Mouse (Mus musculus): Measurements from ENCODE around the gene Eml1.

DNA sequence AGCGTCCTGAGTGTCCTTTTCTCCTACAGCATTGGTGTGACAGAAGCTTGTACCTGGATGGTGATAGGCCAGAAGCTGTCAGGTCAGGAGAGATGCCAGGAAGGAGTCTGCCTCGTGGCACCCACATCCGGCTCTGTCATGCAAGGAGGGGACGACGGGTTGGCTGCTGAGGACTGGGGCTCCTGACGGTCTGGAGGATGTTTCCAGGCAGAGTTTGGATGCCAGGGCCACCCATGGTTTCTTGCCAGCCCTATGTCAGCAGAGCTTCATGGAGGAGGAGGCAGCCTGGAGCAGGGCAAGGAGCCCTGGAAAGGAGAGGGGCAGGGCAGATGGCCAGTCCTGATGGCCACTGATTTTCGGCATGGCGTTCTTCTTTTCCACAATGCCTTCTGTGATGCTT lies 28.4 kb downstream of the Eml1 start:
- TF ChIP-seq POLR2A (IDR thresholded peaks at IDR 0.05; ENCODE audit: insufficient read depth, low read depth, low read length) (no peak), CTCF (IDR thresholded peaks at IDR 0.05; ENCODE audit: insufficient read depth, low read depth, low read length) (no peak)

Data from olfactory bulb, adult 2 months (tissue).